Mouse (Mus musculus) liver, embryonic 16.5 days (tissue): Measurements from ENCODE around the gene Mab21l3. TPM values are rescaled to one million over a fixed set of nuclear protein-coding genes. Genes with fewer than 3 reads are reported as not detected.
"Not testable (repeated sequence)": the region's sequence is repeated elsewhere in the genome, so short reads cannot be mapped to it uniquely, and the experiment has no call there.

ENCODE experiments used
- ATAC-seq: fragments of 200-750 bp; cut with Nextera tagmentation; 2 replicates; pipeline ENCODE4 v1.8.0; 2017; ENCODE audit warnings: low read depth, mild to moderate bottlenecking, moderate number of reproducible peaks, moderate library complexity
- H3K27ac ChIP-seq: fragments of 300-500 bp; sonication (generic); 2 replicates; pipeline ENCODE4 v1.5.1; 2014; ENCODE audit warnings: mild to moderate bottlenecking, low read length
- H3K27me3 ChIP-seq: fragments of 300-500 bp; sonication (generic); 2 replicates; pipeline ENCODE4 v1.6.1; 2014; ENCODE audit warnings: low read depth, low read length, mixed read lengths; ENCODE audit not compliant: control insufficient read depth, insufficient read depth
- H3K36me3 ChIP-seq: fragments of 300-500 bp; sonication (generic); 2 replicates; pipeline ENCODE4 v1.6.1; 2014; ENCODE audit warnings: mild to moderate bottlenecking; ENCODE audit not compliant: control insufficient read depth, insufficient read depth
- H3K4me1 ChIP-seq: fragments of 300-500 bp; sonication (generic); 2 replicates; pipeline ENCODE4 v1.6.1; 2014; ENCODE audit warnings: low read depth, low read length, mixed read lengths; ENCODE audit not compliant: control insufficient read depth
- H3K4me2 ChIP-seq: fragments of 300-500 bp; sonication (generic); 2 replicates; pipeline ENCODE4 v1.6.1; 2014; ENCODE audit warnings: low read depth, low read length, mixed read lengths
- H3K4me3 ChIP-seq: fragments of 300-500 bp; sonication (generic); 2 replicates; pipeline ENCODE4 v1.5.1; 2014; ENCODE audit warnings: low read depth, mild to moderate bottlenecking, low read length
- H3K9ac ChIP-seq: fragments of 300-500 bp; sonication (generic); 2 replicates; pipeline ENCODE4 v1.6.1; 2014; ENCODE audit warnings: low read depth, low read length
- H3K9me3 ChIP-seq: fragments of 300-500 bp; sonication (generic); replicated peaks from 2 replicates; pipeline ENCODE4 v1.6.1; 2016; ENCODE audit warnings: low read length; ENCODE audit not compliant: control insufficient read depth
- WGBS: fragments of 180-500 bp; shearing (Covaris S2); extraction: QIAGEN DNeasy Blood & Tissue Kit; methylation state at CpG from one replicate; pipeline ENCODE4 v1.1.7; 2014; ENCODE audit not compliant: insufficient replicate concordance; 5-methylcytosine and 5-hydroxymethylcytosine counted together
- polyA plus RNA-seq: library from polyadenylated mRNA; unstranded; fragments of >200 nt; fragmentation: Nextera tagmentation; extraction: Ambion mirVana; gene quantifications from 2 replicates; pipeline ENCODE4 v1.2.1, GENCODE M21; 2015

Mab21l3 gene
- polyA plus RNA-seq, 1 experiment from 2014 or later, result 0.07 TPM

DNA sequence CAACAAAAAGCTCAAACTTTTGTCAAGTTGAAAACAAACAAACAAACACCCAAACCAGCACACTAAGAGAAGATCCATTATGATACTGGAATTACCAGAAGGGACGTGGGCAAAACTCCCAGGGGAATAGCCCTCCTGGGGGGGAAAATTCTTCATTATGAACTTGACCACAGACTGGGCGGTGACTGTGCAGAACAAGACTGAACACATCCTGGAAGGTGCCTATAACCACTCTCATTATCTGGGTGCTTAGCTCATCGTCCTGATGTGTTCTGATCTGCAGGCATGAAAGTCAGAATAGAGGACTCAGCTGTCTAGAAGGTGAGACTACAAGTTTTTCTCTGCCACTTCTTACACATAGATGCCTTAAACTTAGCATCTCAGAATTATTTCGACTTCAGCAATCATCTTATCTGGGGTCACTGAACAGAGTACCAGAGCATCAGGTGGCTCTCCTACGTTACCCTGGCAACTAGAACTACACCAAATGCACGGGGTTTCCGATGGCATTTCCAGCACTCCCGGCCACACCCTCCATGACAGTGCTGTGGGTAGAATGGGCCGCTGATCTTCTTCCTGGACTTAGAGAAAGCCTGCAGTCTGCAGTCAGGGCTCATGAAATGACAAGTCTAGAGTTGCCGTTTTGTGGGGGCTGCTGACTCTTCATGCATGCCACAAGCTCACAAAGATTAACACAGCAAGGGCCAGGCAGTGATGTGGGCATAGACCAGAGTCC lies 18.7 kb downstream of the Mab21l3 start:
- no peak overlapping the region for H3K4me3 ChIP-seq
- H3K4me1 ChIP-seq, result no peaks in the 10 kb centered on the region
- H3K27ac ChIP-seq, result no peak overlapping the region
- H3K9ac ChIP-seq, result no peak overlapping the region
- H3K4me2 ChIP-seq, result no peak overlapping the region
- 51% methylated on average over 10 of the region's 10 CpGs for WGBS
- ATAC-seq, result no peak
- H3K36me3 ChIP-seq, result no peaks in the 10 kb centered on the region
- no peaks in the 10 kb centered on the region for H3K27me3 ChIP-seq
- no peaks in the 10 kb centered on the region for H3K9me3 ChIP-seq

DNA sequence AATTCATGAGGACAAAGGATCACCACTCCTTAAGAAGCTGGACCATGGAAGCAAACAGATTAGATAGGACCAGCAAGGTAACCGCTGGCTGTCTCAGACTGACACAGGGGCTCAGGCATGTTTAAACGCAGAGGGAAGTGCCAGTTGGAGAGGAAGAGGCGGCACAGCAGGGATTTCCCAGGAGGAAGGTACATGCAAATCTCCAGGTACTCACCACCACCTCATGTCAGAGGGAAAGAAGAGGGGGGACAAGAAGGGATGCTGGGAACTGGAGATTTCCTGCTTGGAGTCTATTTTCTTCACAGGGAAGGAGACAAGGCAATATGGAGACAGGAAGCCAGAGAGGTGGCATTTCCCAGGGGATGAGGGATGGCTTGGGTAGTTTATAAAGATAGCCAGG lies 20.2 kb downstream of the Mab21l3 start:
- H3K27ac ChIP-seq, result no peak overlapping the region
- no peak overlapping the region for H3K4me3 ChIP-seq
- H3K4me1 ChIP-seq, result no peaks in the 10 kb centered on the region

DNA sequence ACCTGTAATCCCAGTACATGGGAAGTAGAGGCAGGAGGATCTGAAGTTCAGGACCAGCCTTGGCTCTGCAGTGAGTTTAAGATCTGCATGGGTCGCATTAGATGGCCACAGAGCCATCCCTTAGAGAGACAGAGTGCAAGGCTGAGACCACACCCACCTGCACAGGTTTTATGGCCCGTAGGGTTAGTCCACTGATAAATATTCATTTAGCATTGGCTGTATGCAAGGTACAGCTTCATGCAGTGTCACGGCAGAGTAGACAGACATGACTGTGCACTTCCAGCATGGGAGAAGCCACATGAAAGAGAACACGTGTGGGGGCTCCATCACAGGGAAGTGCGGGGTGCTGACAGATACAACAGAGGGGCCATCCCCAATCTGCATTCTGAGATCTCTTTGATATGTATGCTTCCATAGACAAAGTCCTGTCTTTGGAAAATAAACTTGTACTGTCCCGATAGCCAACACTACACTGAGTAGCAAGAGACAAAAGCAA lies 21.5 kb downstream of the Mab21l3 start:
- no peak for ATAC-seq
- H3K27me3 ChIP-seq, result no peaks in the 10 kb centered on the region
- H3K4me1 ChIP-seq, result no peaks in the 10 kb centered on the region
- no peaks in the 10 kb centered on the region for H3K9me3 ChIP-seq
- no peak overlapping the region for H3K4me2 ChIP-seq
- H3K36me3 ChIP-seq, result no peaks in the 10 kb centered on the region
- H3K4me3 ChIP-seq, result no peak overlapping the region
- H3K27ac ChIP-seq, result no peak overlapping the region
- 56% methylated on average over 6 of the region's 6 CpGs for WGBS
- H3K9ac ChIP-seq, result no peak overlapping the region

More for the DNA sequence above, 20.2 kb downstream of the Mab21l3 start:
- 19% methylated on average over 3 of the region's 3 CpGs for WGBS
- no peaks in the 10 kb centered on the region for H3K9me3 ChIP-seq
- no peaks in the 10 kb centered on the region for H3K36me3 ChIP-seq
- no peak for ATAC-seq
- H3K4me2 ChIP-seq, result no peak overlapping the region
- no peak overlapping the region for H3K9ac ChIP-seq
- H3K27me3 ChIP-seq, result no peaks in the 10 kb centered on the region

DNA sequence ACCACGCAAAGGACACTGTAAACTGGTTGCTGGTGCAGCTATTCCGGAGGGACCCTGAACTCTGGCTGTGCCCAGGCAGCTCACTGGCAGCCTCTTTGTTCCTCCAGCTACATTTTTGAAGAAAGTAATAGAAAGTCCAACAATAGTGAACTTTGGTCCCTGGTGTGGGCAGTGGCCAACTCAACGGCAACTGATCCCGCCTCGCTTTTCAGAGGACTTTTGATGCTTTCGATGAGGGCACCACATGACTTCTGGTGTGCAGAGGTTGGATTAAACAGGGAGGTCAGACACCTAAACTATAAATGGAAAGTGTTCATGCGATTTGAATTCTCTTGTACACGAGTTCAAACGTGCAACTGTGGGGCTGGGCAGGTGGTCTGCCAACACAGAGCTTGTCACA lies 24.4 kb downstream of the Mab21l3 start:
- Histone ChIP-seq H3K27ac (no peak overlapping the region), H3K4me2 (no peak overlapping the region), H3K4me1 (no peaks in the 10 kb centered on the region), H3K36me3 (no peaks in the 10 kb centered on the region), H3K4me3 (no peak overlapping the region), H3K9me3 (no peaks in the 10 kb centered on the region), H3K27me3 (no peaks in the 10 kb centered on the region), H3K9ac (no peak overlapping the region)
- no peak for ATAC-seq
- 72% methylated on average over 9 of the region's 9 CpGs for WGBS

DNA sequence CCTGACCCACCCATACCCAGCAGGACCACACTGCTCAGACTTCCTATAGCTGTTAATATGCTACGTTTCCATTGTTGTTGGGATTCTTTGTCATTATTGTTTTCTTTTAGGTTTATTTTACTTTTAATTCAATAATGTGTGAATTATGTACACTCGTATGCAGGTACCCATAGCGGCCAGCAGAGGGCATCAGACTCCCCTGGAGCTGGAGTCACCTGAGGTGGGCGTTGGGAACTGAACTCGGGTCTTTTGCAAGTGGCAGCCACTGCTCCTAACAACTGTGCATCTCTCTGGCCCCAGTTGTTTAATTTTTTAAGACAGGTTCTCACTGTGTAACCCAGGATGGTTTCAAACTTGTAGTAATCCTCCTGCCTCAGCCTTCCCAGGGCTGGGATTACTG lies 26.7 kb downstream of the Mab21l3 start:
- Histone ChIP-seq H3K4me3 (no peak overlapping the region), H3K4me2 (no peak overlapping the region), H3K27ac (no peak overlapping the region), H3K9me3 (no peaks in the 10 kb centered on the region), H3K4me1 (no peaks in the 10 kb centered on the region), H3K27me3 (no peaks in the 10 kb centered on the region), H3K9ac (no peak overlapping the region), H3K36me3 (no peaks in the 10 kb centered on the region)
- no peak for ATAC-seq
- 53% methylated on average over 5 of the region's 5 CpGs for WGBS

DNA sequence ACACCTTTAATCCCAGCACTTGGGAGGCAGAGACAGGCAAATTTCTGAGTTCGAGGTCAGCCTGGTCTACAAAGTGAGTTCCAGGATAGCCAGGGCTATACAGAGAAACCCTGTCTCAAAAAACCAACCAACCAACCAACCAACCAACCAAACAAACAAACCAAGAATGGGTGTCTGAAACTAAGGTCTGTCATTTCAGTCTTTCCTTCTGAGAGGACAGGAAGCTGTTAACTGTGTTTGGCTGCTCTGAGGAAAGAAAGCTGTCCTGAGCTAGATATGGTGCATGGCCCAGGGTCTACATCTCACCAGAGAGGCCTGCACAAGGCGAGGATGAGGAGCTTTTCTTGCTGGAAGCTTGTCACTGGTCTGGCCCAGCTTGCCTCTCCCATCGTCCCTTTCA lies 28.1 kb downstream of the Mab21l3 start:
- ATAC-seq, H3K9ac ChIP-seq, H3K4me1 ChIP-seq, H3K27me3 ChIP-seq, H3K36me3 ChIP-seq, H3K4me2 ChIP-seq, H3K4me3 ChIP-seq, H3K27ac ChIP-seq, H3K9me3 ChIP-seq: not testable (repeated sequence)
- WGBS, result 43% methylated on average over 3 of the region's 3 CpGs

DNA sequence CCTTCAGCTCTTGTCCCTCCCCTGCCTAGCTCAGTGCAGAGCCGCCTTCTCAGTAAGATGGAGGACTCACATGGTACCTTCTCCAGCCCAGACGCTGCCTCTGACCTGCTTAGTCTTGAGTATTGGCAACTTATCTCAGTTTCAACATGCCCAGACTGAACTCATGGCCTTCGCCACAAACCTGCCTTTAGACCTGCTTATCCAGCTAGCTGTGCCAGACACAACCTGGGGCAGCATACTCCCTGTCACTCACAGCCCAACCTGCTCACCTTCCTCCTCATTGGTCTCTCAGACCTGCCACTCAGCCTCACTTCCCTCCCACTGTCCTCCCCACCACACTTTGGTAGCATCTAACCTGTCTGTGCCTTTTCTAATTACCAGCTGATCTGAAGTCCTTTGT lies 32.8 kb downstream of the Mab21l3 start:
- no peaks in the 10 kb centered on the region for H3K9me3 ChIP-seq
- H3K9ac ChIP-seq, result no peak overlapping the region
- no peak for ATAC-seq
- H3K27ac ChIP-seq, result no peak overlapping the region
- 56% methylated on average over 3 of the region's 3 CpGs for WGBS
- H3K4me2 ChIP-seq, result no peak overlapping the region
- no peak overlapping the region for H3K4me3 ChIP-seq
- H3K36me3 ChIP-seq, result no peaks in the 10 kb centered on the region
- H3K27me3 ChIP-seq, result no peaks in the 10 kb centered on the region
- H3K4me1 ChIP-seq, result no peaks in the 10 kb centered on the region

DNA sequence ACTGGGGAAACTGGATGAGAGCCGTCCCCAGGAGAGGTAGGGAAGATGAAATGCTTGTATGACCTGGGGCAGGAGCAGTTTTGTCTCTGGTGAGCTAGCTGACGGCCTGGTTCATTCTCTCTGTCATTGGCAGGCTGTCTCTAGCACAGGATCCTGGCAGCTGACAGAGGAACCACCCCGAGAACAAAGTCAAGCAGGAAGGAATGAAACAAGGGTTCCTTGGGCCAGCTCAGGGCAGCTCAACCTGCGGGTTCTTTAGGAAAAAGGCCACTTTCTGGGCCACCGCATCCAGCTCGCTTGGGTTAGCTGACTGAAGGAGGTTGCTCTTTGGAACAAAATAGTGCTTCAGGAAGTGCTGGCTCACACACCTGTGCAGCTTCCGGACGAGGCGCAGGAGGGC lies 34.0 kb downstream of the Mab21l3 start:
- Histone ChIP-seq H3K9ac (no peak overlapping the region), H3K27ac (no peak overlapping the region), H3K9me3 (no peaks in the 10 kb centered on the region), H3K4me3 (no peak overlapping the region), H3K4me1 (no peaks in the 10 kb centered on the region), H3K27me3 (no peaks in the 10 kb centered on the region), H3K4me2 (no peak overlapping the region), H3K36me3 (no peaks in the 10 kb centered on the region)
- no peak for ATAC-seq
- 58% methylated on average over 9 of the region's 9 CpGs for WGBS

DNA sequence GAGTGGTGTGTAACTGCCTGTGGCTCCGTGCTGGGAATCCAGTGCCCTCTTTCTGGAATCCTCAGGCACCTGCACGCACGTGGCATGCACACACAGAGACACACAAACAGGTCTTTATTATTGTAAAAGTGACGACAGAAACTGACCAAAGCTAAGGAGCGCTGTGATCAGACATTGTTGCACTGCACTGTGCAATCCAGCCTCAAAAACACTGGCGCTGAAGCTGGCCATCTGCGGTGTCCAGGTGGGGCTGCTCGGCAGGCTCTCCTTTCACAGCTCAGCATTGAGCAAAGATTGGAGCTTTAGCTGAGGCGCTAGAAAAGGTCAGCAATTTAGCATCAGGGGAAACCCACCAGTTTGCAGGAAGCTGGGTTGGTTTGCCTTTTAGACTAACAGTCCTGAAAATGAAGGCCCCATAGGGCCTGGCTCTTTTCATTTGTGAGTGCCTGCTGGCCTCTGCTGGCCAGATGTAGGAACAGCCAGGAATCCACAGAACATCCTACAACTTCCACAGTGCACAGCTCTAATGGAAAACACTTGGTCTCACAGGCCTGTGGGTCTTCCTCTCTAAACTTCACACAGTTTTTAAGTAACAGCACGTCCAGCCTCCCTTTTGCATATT lies 36.3 kb downstream of the Mab21l3 start:
- no peaks in the 10 kb centered on the region for H3K9me3 ChIP-seq
- no peak overlapping the region for H3K4me3 ChIP-seq
- ATAC-seq, result no peak
- H3K27ac ChIP-seq, result no peak overlapping the region
- no peaks in the 10 kb centered on the region for H3K4me1 ChIP-seq
- 57% methylated on average over 10 of the region's 10 CpGs for WGBS
- H3K4me2 ChIP-seq, result no peak overlapping the region
- H3K36me3 ChIP-seq, result no peaks in the 10 kb centered on the region
- H3K27me3 ChIP-seq, result no peaks in the 10 kb centered on the region
- H3K9ac ChIP-seq, result no peak overlapping the region
